In genomic region chr2:164776801-164777200, GRCm38 (mm10) we compare ENCODE assay signal across 23 mouse cellular contexts. TPM values are rescaled to one million over a fixed set of nuclear protein-coding genes. Genes with fewer than 3 reads are reported as not detected.
DNase-seq lines count a peak whose midpoint lies in the region; ATAC-seq and TF ChIP-seq lines count a peak whose summit lies in the region.
"Had no signal": no experiment of that assay in that cellular context is flagged by ENCODE, and none has a peak within 500 bp of the region (broad histone marks: within the 10 kb centered on the region; RNA-seq: fewer than 3 reads in every experiment).

No protein-coding gene starts in this region.

- peak overlapping the region; percentile 10; the same call in 1 of the 2 replicates for H3K4me3 ChIP-seq in embryonic facial prominence, embryonic 15.5 days (replicated peaks)
- H3K4me3 ChIP-seq in embryonic facial prominence, embryonic 10.5 days = no peak overlapping the region
- H3K4me3 ChIP-seq in heart, embryonic 10.5 days = no peak overlapping the region
- H3K4me3 ChIP-seq in ES-E14 (ENCODE audit: insufficient read depth in 1 of 2, low read depth in 1 of 2, low read length in 2 of 2, poor library complexity in 1 of 2, severe bottlenecking in 1 of 2) = peak overlapping the region; percentile 11 to 40; a peak in 2 of 4 replicates
- H3K4me3 ChIP-seq: hindbrain, embryonic 12.5 days; hindbrain, embryonic 15.5 days had no signal

- in situ Hi-C loops in ES-E14 (cut with MboI; ENCODE audit: low sequenced_read_pairs in 2 of 2, unreplicated experiment in 2 of 2) = no loop called here

- H3K9me3 ChIP-seq in embryonic facial prominence, embryonic 15.5 days (replicated peaks) = no peaks in the 10 kb centered on the region
- no peaks in the 10 kb centered on the region for H3K9me3 ChIP-seq in embryonic facial prominence, embryonic 10.5 days
- H3K9me3 ChIP-seq in heart, embryonic 10.5 days = no peaks in the 10 kb centered on the region
- no peaks in the 10 kb centered on the region for H3K9me3 ChIP-seq in ES-E14 (ENCODE audit: control insufficient read depth, insufficient read depth, low read depth, low read length)
- H3K9me3 ChIP-seq: hindbrain, embryonic 12.5 days; hindbrain, embryonic 15.5 days had no signal

- H3K27me3 ChIP-seq in embryonic facial prominence, embryonic 15.5 days = no peaks in the 10 kb centered on the region; the same call in 1 of the 2 replicates
- H3K27me3 ChIP-seq in embryonic facial prominence, embryonic 10.5 days (replicated peaks; ENCODE audit: low read depth, poor library complexity, severe bottlenecking) = 0 out of 2 replicates have a peak, but pooled peaks cover 11% of the 10 kb centered on the region
- H3K27me3 ChIP-seq in heart, embryonic 10.5 days (ENCODE audit: insufficient read depth, poor library complexity, severe bottlenecking) = peaks cover 22% of the 10 kb centered on the region
- H3K27me3 ChIP-seq: hindbrain, embryonic 12.5 days; hindbrain, embryonic 15.5 days had no signal

- peaks cover 12% of the 10 kb centered on the region; the same call in 1 of the 2 replicates for H3K36me3 ChIP-seq in embryonic facial prominence, embryonic 15.5 days
- peaks cover 21% of the 10 kb centered on the region for H3K36me3 ChIP-seq in embryonic facial prominence, embryonic 10.5 days (replicated peaks)
- peaks cover 15% of the 10 kb centered on the region for H3K36me3 ChIP-seq in heart, embryonic 10.5 days
- peaks cover 12% of the 10 kb centered on the region for H3K36me3 ChIP-seq in ES-E14 (ENCODE audit: control insufficient read depth, insufficient read depth, low read length, poor library complexity, severe bottlenecking)
- H3K36me3 ChIP-seq: hindbrain, embryonic 15.5 days had no signal

- H3K9ac ChIP-seq in embryonic facial prominence, embryonic 15.5 days = no peak overlapping the region
- H3K9ac ChIP-seq in ES-E14 (ENCODE audit: insufficient read depth, low read depth, low read length, poor library complexity, severe bottlenecking) = no peak overlapping the region
- H3K9ac ChIP-seq: forebrain, postnatal 0 days; hindbrain, embryonic 12.5 days; hindbrain, embryonic 15.5 days had no signal

- 66% methylated on average over 17 of the region's 17 CpGs for WGBS in embryonic facial prominence, embryonic 15.5 days
- WGBS in embryonic facial prominence, embryonic 10.5 days = 74% methylated on average over 17 of the region's 17 CpGs
- WGBS in heart, embryonic 10.5 days = 50% methylated on average over 17 of the region's 17 CpGs

- H3K4me1 ChIP-seq in embryonic facial prominence, embryonic 15.5 days = peaks cover 11% of the 10 kb centered on the region
- peaks cover 11% of the 10 kb centered on the region for H3K4me1 ChIP-seq in embryonic facial prominence, embryonic 10.5 days
- H3K4me1 ChIP-seq in heart, embryonic 10.5 days = peaks cover 6% of the 10 kb centered on the region
- H3K4me1 ChIP-seq in ES-E14 (ENCODE audit: control insufficient read depth in 2 of 2, insufficient read depth in 2 of 2, low read length in 2 of 2, poor library complexity in 1 of 2) = peaks cover 0 to 13% of the 10 kb centered on the region in 2 experiments; a peak in 2 of 4 replicates
- H3K4me1 ChIP-seq: hindbrain, embryonic 15.5 days had no signal

- H3K4me2 ChIP-seq in embryonic facial prominence, embryonic 15.5 days (replicated peaks) = no peak overlapping the region
- H3K4me2 ChIP-seq: hindbrain, embryonic 12.5 days; hindbrain, embryonic 15.5 days had no signal

- no peak overlapping the region for H3K27ac ChIP-seq in embryonic facial prominence, embryonic 15.5 days (replicated peaks)
- no peak overlapping the region for H3K27ac ChIP-seq in embryonic facial prominence, embryonic 10.5 days (replicated peaks)
- no peak overlapping the region for H3K27ac ChIP-seq in heart, embryonic 10.5 days
- H3K27ac ChIP-seq in ES-E14 (ENCODE audit: insufficient read depth, low read depth, low read length, poor library complexity, severe bottlenecking) = no peak overlapping the region
- H3K27ac ChIP-seq: hindbrain, embryonic 12.5 days; hindbrain, embryonic 15.5 days had no signal

- no peak for DNase-seq in embryonic facial prominence, embryonic 10.5 days (ENCODE audit: low spot score)
- peak; percentile 74 for DNase-seq in heart, embryonic 10.5 days (ENCODE audit: low spot score)
- no peak for DNase-seq in heart, adult 8-10 months (ENCODE audit: low spot score)
- DNase-seq in ES-E14 (ENCODE audit: low read depth, low spot score) = no peak
- DNase-seq in layer of hippocampus, postnatal 36 days = no peak
- DNase-seq: adrenal gland, adult 8-10 months; adrenal gland, postnatal 25 days; cerebellum, adult 11-12 months; cerebellum, adult 8-10 months; cerebellum, postnatal 10 days; cerebellum, postnatal 36 days; embryo, embryonic 11 days; forebrain, postnatal 0 days; gastrocnemius, postnatal 25 days had no signal

- peak; percentile 3; the same call in 1 of the 2 replicates for ATAC-seq in embryonic facial prominence, embryonic 15.5 days (ENCODE audit: insufficient number of reproducible peaks, low FRiP score, low TSS enrichment, low read depth)
- ATAC-seq: activated CD4-positive, CD25-positive, alpha-beta regulatory T cell, adult 4 months; forebrain, embryonic 14.5 days; forebrain, postnatal 0 days; intestine, postnatal 0 days had no signal

TF ChIP-seq in ES-E14, 5 proteins besides CTCF, POLR2A, EP300 and RAD21:
- TF ChIP-seq CHD2 (IDR thresholded peaks at IDR 0.05; ENCODE audit: low read depth, low read length) (no peak), MAFK (IDR thresholded peaks at IDR 0.05; ENCODE audit: insufficient read depth, low read depth, low read length) (no peak), ZC3H11A (IDR thresholded peaks at IDR 0.05; ENCODE audit: borderline replicate concordance, low read depth, low read length) (no peak), HCFC1 (IDR thresholded peaks at IDR 0.05; ENCODE audit: borderline replicate concordance, insufficient read depth, low read length) (no peak), ZNF384 (IDR thresholded peaks at IDR 0.05; ENCODE audit: low read depth, low read length) (no peak)

RNA-seq across cellular contexts. Expression of gene Tnnc2, which starts 3.0 kb away (rescaled TPM):
- 383 and 528 TPM in 2 replicates for polyA plus RNA-seq in embryonic facial prominence, embryonic 15.5 days (2015; fragmentation: Nextera tagmentation; extraction: Ambion mirVana)
- polyA plus RNA-seq in embryonic facial prominence, embryonic 10.5 days (2016; fragmentation: Nextera tagmentation; extraction: Ambion mirVana) = not detected in 2 replicates
- 0.67 TPM in 1 of 2 replicates, not detected in the other for polyA plus RNA-seq in heart, embryonic 10.5 days (2016; fragmentation: Nextera tagmentation; extraction: Ambion mirVana)
- 1 to 10 TPM; 2.9 to 7.2 (median 3.1) TPM for total RNA-seq in heart, adult 8-10 months (2022)
- total RNA-seq in ES-E14 (2012; rRNA removed) = 1.5 and 1.7 TPM in 2 replicates
- total RNA-seq in layer of hippocampus, postnatal 36 days (2021) = not detected
- total RNA-seq: adrenal gland, adult 8-10 months; adrenal gland, postnatal 25 days; granulocyte monocyte progenitor cell, adult 5-6 weeks; heart, postnatal 25 days had no signal
- polyA plus RNA-seq: activated CD4-positive, CD25-positive, alpha-beta regulatory T cell, adult 4 months; forebrain, embryonic 11.5 days; forebrain, embryonic 14.5 days had no signal

RNA-seq across cellular contexts. Expression of gene Ube2c, which starts 7.1 kb away (rescaled TPM):
- 297 and 302 TPM in 2 replicates for polyA plus RNA-seq in embryonic facial prominence, embryonic 15.5 days (2015; fragmentation: Nextera tagmentation; extraction: Ambion mirVana)
- 571 and 605 TPM in 2 replicates for polyA plus RNA-seq in embryonic facial prominence, embryonic 10.5 days (2016; fragmentation: Nextera tagmentation; extraction: Ambion mirVana)
- 496 and 550 TPM in 2 replicates for polyA plus RNA-seq in heart, embryonic 10.5 days (2016; fragmentation: Nextera tagmentation; extraction: Ambion mirVana)
- total RNA-seq in heart, adult 8-10 months (2022) = 1 to 10 TPM in 2 of 4 experiments, under 1 TPM in 2; 0.47 to 2.7 (median 1.4) TPM
- 117 and 159 TPM in 2 replicates for total RNA-seq in ES-E14 (2012; rRNA removed)
- 1 to 10 TPM; 1.2 to 1.5 TPM for total RNA-seq in layer of hippocampus, postnatal 36 days (2021)

RNA-seq across cellular contexts. Expression of gene Snx21, which starts 8.8 kb away (rescaled TPM):
- 37.1 and 37.3 TPM in 2 replicates for polyA plus RNA-seq in embryonic facial prominence, embryonic 15.5 days (2015; fragmentation: Nextera tagmentation; extraction: Ambion mirVana)
- polyA plus RNA-seq in embryonic facial prominence, embryonic 10.5 days (2016; fragmentation: Nextera tagmentation; extraction: Ambion mirVana) = 10.7 and 11.9 TPM in 2 replicates
- polyA plus RNA-seq in heart, embryonic 10.5 days (2016; fragmentation: Nextera tagmentation; extraction: Ambion mirVana) = 19.1 and 29.5 TPM in 2 replicates
- total RNA-seq in heart, adult 8-10 months (2022) = 10 to 100 TPM; 23.1 to 24.9 (median 23.5) TPM
- 5.5 and 7.0 TPM in 2 replicates for total RNA-seq in ES-E14 (2012; rRNA removed)
- total RNA-seq in layer of hippocampus, postnatal 36 days (2021) = 10 to 100 TPM; 36.7 to 44.0 TPM

RNA-seq across cellular contexts. Expression of gene Acot8, which starts 27.9 kb away (rescaled TPM):
- 20.7 and 20.9 TPM in 2 replicates for polyA plus RNA-seq in embryonic facial prominence, embryonic 15.5 days (2015; fragmentation: Nextera tagmentation; extraction: Ambion mirVana)
- 13.9 and 15.8 TPM in 2 replicates for polyA plus RNA-seq in embryonic facial prominence, embryonic 10.5 days (2016; fragmentation: Nextera tagmentation; extraction: Ambion mirVana)
- polyA plus RNA-seq in heart, embryonic 10.5 days (2016; fragmentation: Nextera tagmentation; extraction: Ambion mirVana) = 17.8 and 21.5 TPM in 2 replicates
- total RNA-seq in heart, adult 8-10 months (2022) = 10 to 100 TPM; 12.3 to 13.3 (median 12.6) TPM
- 46.4 and 54.7 TPM in 2 replicates for total RNA-seq in ES-E14 (2012; rRNA removed)
- 10 to 100 TPM; 27.8 to 28.2 TPM for total RNA-seq in layer of hippocampus, postnatal 36 days (2021)

RNA-seq across cellular contexts. Expression of gene Zswim3, which starts 28.1 kb away (rescaled TPM):
- polyA plus RNA-seq in embryonic facial prominence, embryonic 15.5 days (2015; fragmentation: Nextera tagmentation; extraction: Ambion mirVana) = 7.3 and 7.6 TPM in 2 replicates
- polyA plus RNA-seq in embryonic facial prominence, embryonic 10.5 days (2016; fragmentation: Nextera tagmentation; extraction: Ambion mirVana) = 8.5 and 8.6 TPM in 2 replicates
- 7.7 and 9.7 TPM in 2 replicates for polyA plus RNA-seq in heart, embryonic 10.5 days (2016; fragmentation: Nextera tagmentation; extraction: Ambion mirVana)
- total RNA-seq in heart, adult 8-10 months (2022) = 1 to 10 TPM; 2.2 to 2.7 (median 2.5) TPM
- total RNA-seq in ES-E14 (2012; rRNA removed) = 6.4 and 7.0 TPM in 2 replicates
- 1 to 10 TPM; 8.2 to 8.6 TPM for total RNA-seq in layer of hippocampus, postnatal 36 days (2021)

Comparison
In these comparisons a context has a peak if more than half of its experiments do, and no peak if none do; other contexts are left out.
1. H3K4me3 ChIP-seq: peak in embryonic facial prominence, embryonic 15.5 days (single experiment) and ES-E14 (2 of 2); none in embryonic facial prominence, embryonic 10.5 days (single experiment) and heart, embryonic 10.5 days (single experiment).
2. RNA of gene Ube2c, which starts 7.1 kb away (total RNA-seq): 117 to 159 TPM in ES-E14; 0.47 to 2.7 TPM in heart, adult 8-10 months and 1.2 to 1.5 TPM in layer of hippocampus, postnatal 36 days; every median in the first group is over 10 times any median in the second.